Comparison of ENCODE assay signal across 8 mouse cellular contexts in the genomic region with DNA sequence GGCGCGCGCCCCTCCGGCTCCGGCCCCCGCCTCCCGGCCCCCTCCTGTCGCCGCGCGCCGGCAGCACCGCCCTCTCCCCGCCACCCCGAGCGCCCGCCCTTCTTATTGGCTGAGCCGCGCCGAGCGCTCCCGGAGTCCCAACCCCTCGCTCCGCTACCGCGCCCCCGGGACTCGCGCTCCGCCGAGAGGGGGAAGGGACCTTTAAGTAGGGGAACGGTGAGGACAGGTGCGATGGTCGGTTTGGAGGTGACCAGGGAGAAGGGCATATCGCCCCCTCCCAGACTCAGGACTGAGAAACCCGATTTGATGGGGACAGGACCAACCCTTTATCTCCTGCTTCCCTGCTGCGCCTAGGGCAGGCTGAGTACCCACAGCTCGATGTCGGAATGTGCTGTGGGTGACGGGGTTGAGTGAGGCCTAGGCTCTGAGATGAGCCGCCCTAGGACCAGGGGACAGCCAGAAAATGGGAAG. TPM values are rescaled to one million over a fixed set of nuclear protein-coding genes. Genes with fewer than 3 reads are reported as not detected.
A peak's percentile ranks its signal among the peaks of the same experiment; 100 is the strongest.
DNase-seq lines count a peak whose midpoint lies in the region; ATAC-seq and TF ChIP-seq lines count a peak whose summit lies in the region.

No protein-coding gene starts in this region.

- peak overlapping the region; percentile 67 for H3K27ac ChIP-seq in cerebellum, adult 2 months (ENCODE audit: insufficient read depth, low read length)
- H3K27ac ChIP-seq in lung, embryonic 14.5 days (ENCODE audit: low read depth), result peak overlapping the region; percentile 91

- no peaks in the 10 kb centered on the region for H3K36me3 ChIP-seq in lung, embryonic 14.5 days (ENCODE audit: insufficient read depth)

- H3K4me3 ChIP-seq in cerebellum, adult 2 months (replicated peaks; ENCODE audit: insufficient read depth, low read depth, low read length), result peak overlapping the region; percentile 85
- H3K4me3 ChIP-seq in lung, embryonic 14.5 days (ENCODE audit: low read depth, low read length), result peak overlapping the region; percentile 69

- no peaks in the 10 kb centered on the region for H3K9me3 ChIP-seq in lung, embryonic 14.5 days (ENCODE audit: low read depth, low read length)

- H3K4me1 ChIP-seq in cerebellum, adult 2 months (ENCODE audit: control insufficient read depth, insufficient read depth, low read length), result peaks cover 16% of the 10 kb centered on the region
- peaks cover 39% of the 10 kb centered on the region for H3K4me1 ChIP-seq in lung, embryonic 14.5 days (ENCODE audit: insufficient read depth)

- no peak for TF ChIP-seq CTCF in cerebellum, adult 2 months (IDR thresholded peaks at IDR 0.05; ENCODE audit: borderline replicate concordance, insufficient read depth, low read depth, low read length)
- TF ChIP-seq CTCF in lung, embryonic 14.5 days (IDR thresholded peaks at IDR 0.05; ENCODE audit: low read depth), result no peak

- 1% methylated on average over 40 of the region's 41 CpGs for WGBS in cerebellum, adult 2 months
- under 1% methylated on average over 41 of the region's 41 CpGs for WGBS in lung, embryonic 14.5 days

- peak; percentile 84 for ATAC-seq in frontal cortex, adult (ENCODE audit: low TSS enrichment)
- ATAC-seq in lung, embryonic 14.5 days (ENCODE audit: insufficient read depth), result peak; percentile 65
- no peak for ATAC-seq in erythroid progenitor cell, adult 5-6 weeks (replicated peaks; ENCODE audit: low FRiP score, poor library complexity, severe bottlenecking)

- H3K9ac ChIP-seq in lung, embryonic 14.5 days, result peak overlapping the region; percentile 68

- DNase-seq in MN1 (ENCODE audit: low spot score), result peak; percentile 89
- peak; percentile 89 to 91 for DNase-seq in cerebellum, adult 2 months
- peak; percentile 93 for DNase-seq in heart, postnatal 4 days
- peak; percentile 37 for DNase-seq in layer of hippocampus, adult 9-10 months (ENCODE audit: low spot score)
- DNase-seq in lung, embryonic 14.5 days, result peak; percentile 92
- DNase-seq in retina, embryonic 14.5 days (ENCODE audit: low spot score), result peak; percentile 92

- peak; percentile 66; the same call in 1 of the 2 replicates for TF ChIP-seq POLR2A in cerebellum, adult 2 months (IDR thresholded peaks at IDR 0.05; ENCODE audit: borderline replicate concordance, insufficient read depth, low read length)

- no peaks in the 10 kb centered on the region for H3K27me3 ChIP-seq in cerebellum, adult 2 months (ENCODE audit: control insufficient read depth, insufficient read depth, low read length)
- H3K27me3 ChIP-seq in lung, embryonic 14.5 days (ENCODE audit: insufficient read depth, low read length), result peaks cover 29% of the 10 kb centered on the region

- H3K4me2 ChIP-seq in lung, embryonic 14.5 days, result peak overlapping the region; percentile 98

RNA-seq across cellular contexts. Expression of a gene that starts 0.3 kb away (rescaled TPM):
- 83.3 and 85.2 TPM in 2 replicates for polyA plus RNA-seq in cerebellum, adult 2 months (2012; rRNA removed)
- total RNA-seq in heart, postnatal 4 days (2021), result 100 to 1,000 TPM; 108 to 118 TPM
- 3.9 and 5.5 TPM in 2 replicates for polyA plus RNA-seq in lung, embryonic 14.5 days (2014; fragmentation: Nextera tagmentation; extraction: Ambion mirVana)
- not detected in 2 replicates for total RNA-seq in erythroid progenitor cell, adult 5-6 weeks (2015; ENCODE audit: low replicate concordance)
- not detected in 2 replicates for total RNA-seq in erythroid progenitor cell, adult 5-6 weeks (2017; ENCODE audit: low replicate concordance)

RNA-seq across cellular contexts. Expression of a gene that starts 12.9 kb away (rescaled TPM):
- polyA plus RNA-seq in cerebellum, adult 2 months (2012; rRNA removed), result 7.5 and 8.6 TPM in 2 replicates
- total RNA-seq in heart, postnatal 4 days (2021), result 10 to 100 TPM; 39.5 to 40.6 TPM
- polyA plus RNA-seq in lung, embryonic 14.5 days (2014; fragmentation: Nextera tagmentation; extraction: Ambion mirVana), result 13.8 and 15.7 TPM in 2 replicates
- total RNA-seq in erythroid progenitor cell, adult 5-6 weeks (2015; ENCODE audit: low replicate concordance), result not detected in 2 replicates
- total RNA-seq in erythroid progenitor cell, adult 5-6 weeks (2017; ENCODE audit: low replicate concordance), result not detected in 2 replicates

RNA-seq across cellular contexts. Expression of a gene that starts 40.2 kb away (rescaled TPM):
- polyA plus RNA-seq in cerebellum, adult 2 months (2012; rRNA removed), result 4.1 and 4.4 TPM in 2 replicates
- under 1 TPM; 0.45 to 0.83 TPM for total RNA-seq in heart, postnatal 4 days (2021)
- polyA plus RNA-seq in lung, embryonic 14.5 days (2014; fragmentation: Nextera tagmentation; extraction: Ambion mirVana), result 0.53 and 0.71 TPM in 2 replicates
- total RNA-seq in erythroid progenitor cell, adult 5-6 weeks (2015; ENCODE audit: low replicate concordance), result not detected in 2 replicates
- not detected in 2 replicates for total RNA-seq in erythroid progenitor cell, adult 5-6 weeks (2017; ENCODE audit: low replicate concordance)

RNA-seq across cellular contexts. Expression of a gene that starts 41.7 kb away (rescaled TPM):
- 51.8 and 53.5 TPM in 2 replicates for polyA plus RNA-seq in cerebellum, adult 2 months (2012; rRNA removed)
- 10 to 100 TPM; 86.3 to 87.0 TPM for total RNA-seq in heart, postnatal 4 days (2021)
- 39.4 and 43.5 TPM in 2 replicates for polyA plus RNA-seq in lung, embryonic 14.5 days (2014; fragmentation: Nextera tagmentation; extraction: Ambion mirVana)
- total RNA-seq in erythroid progenitor cell, adult 5-6 weeks (2015; ENCODE audit: low replicate concordance), result 11.9 TPM in 1 of 2 replicates, not detected in the other
- total RNA-seq in erythroid progenitor cell, adult 5-6 weeks (2017; ENCODE audit: low replicate concordance), result 1.7 and 8.0 TPM in 2 replicates

Comparison
In these comparisons a context has a peak if more than half of its experiments do, and no peak if none do; other contexts are left out.
1. DNase-seq: peak in every context shown above with its lines; median percentile 93 in heart, postnatal 4 days; 92 in lung, embryonic 14.5 days; 92 in retina, embryonic 14.5 days; 90 in cerebellum, adult 2 months; 89 in MN1; 37 in layer of hippocampus, adult 9-10 months.
2. RNA of a gene that starts 0.3 kb away (total RNA-seq): 108 to 118 TPM in heart, postnatal 4 days; not detected in erythroid progenitor cell, adult 5-6 weeks; every median in the first group is over 100 times any median in the second.
3. RNA of a gene that starts 12.9 kb away (total RNA-seq): 39.5 to 40.6 TPM in heart, postnatal 4 days; not detected in erythroid progenitor cell, adult 5-6 weeks; every median in the first group is over 10 times any median in the second.